Mouse (Mus musculus): ENCODE measurements around the gene Dok5.
A peak's percentile ranks its signal among the peaks of the same experiment; 100 is the strongest.

Dok5 gene

DNA sequence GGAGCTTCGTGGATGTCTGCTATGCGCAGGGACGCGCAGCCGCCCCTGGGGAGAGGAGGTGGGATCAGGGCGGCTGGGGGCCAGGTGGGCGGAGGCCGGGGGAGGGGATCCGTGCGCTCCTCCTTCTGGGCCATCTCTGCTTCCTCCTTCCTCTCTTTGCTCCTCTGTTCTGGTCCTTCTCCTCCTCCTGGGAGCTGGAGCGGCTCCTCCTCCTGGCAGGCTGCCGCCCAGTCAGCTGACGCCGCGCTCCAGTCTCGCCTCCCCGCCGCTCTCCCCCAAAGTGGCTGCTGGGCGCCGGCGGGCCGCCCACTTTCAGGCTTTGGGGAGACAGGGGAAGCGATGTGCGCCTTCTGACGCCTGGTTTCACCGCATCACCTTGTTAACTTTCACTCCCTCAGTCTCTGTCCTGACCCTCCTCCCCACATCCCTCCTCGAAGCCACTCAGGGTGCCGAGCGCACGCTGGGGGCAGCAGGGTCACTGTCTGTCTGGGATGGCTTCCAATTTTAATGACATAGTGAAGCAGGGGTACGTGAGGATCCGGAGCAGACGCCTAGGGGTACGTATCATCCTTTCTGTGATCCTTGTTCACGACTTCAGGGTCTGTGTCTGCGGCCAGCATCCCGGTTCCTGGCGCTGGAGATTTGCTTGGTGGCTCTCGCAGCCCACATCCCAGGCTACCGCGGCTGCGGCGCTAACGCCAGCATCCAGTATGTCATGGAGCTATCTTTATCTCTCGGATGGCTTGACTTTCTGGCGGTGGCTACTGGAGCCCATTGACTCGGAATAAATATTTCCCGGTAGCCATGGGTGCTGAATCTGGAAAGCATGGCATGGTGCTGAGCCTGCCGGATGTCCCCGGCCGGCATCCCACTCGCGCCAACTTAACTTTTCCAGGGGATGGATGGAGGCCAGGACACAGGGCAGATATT is at the start of gene Dok5:
Dok5 (plus strand) TSS at position 176 of the 930 bp plus-strand sequence.
- DNase-seq, result peak; percentile 45 to 66

GRCm38 (mm10) chr2:170683385-170683784 is 48.2 kb upstream of the Dok5 start:
- no peak for DNase-seq

GRCm38 (mm10) chr2:170695071-170695936 is 36.3 kb upstream of the Dok5 start:
- no peak for DNase-seq

- DNase-seq, result no peak
Observed at GRCm38 (mm10) chr2:170695937-170696510, 35.6 kb upstream of the Dok5 start.

DNA sequence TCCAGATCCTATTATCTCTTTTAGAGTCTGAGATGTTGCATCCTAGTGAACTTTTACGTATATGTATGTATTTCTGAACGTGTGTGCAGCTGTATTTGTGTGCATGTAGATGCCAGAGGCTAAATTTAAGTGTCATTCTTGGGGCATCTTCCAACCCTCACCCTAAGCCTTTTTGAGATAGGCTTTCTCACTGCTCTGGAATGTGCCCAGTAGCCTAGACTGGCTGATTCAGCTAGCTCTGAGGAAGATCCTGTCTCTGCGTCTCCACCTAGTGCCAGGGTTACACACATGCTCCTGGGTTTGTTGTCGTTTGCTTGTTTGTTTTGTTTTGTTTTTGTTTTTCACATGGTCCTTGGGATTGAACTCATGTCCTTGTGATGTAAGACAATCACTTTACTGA is 31.1 kb upstream of the Dok5 start:
- DNase-seq, result no peak

DNA sequence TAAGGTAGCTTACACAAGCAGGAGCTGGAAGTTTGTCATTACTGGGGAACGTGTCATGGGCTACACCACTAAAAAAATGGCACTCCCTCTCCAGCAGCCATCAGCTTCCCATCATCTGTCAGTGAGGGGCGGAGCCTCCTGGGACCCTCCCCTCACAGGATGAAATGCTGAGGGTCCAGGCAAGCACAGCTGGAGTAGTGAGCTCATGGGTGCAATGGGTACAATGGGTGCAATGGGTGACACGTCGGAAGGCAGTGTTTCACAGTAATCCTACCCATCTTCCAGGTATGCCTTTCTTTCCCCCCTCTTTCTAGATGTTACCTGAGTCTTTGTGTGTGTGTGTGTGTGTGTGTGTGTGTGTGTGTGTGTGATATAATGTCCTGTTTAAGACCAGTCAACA is 25.1 kb upstream of the Dok5 start:
- DNase-seq, result no peak

DNA sequence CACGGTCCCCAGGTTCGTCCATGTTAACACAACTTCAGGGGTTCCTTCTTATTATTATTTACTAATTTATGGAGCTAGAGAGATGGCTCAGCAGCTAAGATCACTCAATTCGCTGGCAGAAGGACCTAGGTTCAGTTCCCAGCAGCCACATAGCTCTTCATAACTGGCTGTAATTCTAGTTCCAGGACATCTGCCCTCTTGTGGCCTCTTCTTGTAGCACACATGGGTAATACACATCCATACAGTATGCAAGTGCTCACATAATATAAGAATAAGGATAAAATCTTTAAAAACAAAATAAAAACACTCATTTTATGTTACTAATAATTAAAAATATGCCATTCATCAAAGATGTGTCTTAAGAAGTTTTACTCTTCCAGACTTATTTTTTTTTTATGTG is 23.9 kb upstream of the Dok5 start:
- DNase-seq, result peak in 1 of 2 experiments; percentile 22

GRCm38 (mm10) chr2:170708901-170709300 is 22.7 kb upstream of the Dok5 start:
- no peak for DNase-seq

GRCm38 (mm10) chr2:170712658-170713285 is 18.8 kb upstream of the Dok5 start:
- no peak for DNase-seq

DNA sequence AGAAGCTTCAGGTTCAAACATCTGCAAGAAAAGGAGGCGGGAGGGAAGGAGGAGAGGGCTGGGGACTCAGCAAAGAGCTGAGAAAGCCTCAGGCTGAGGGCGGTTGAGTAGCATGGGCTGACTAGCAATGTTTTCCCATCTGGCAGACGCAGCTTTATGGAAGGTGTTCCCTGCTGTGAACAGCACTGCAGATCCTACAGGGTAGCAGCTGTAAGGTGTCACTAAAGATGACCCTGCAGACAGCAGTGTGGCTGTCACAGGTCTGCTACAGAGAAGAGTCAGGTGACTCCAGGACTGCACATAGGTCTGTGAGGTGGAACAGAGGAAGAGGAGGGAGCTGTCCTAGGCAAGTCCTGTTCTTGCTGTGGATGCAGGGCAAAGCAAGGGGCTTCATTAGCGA is 11.2 kb upstream of the Dok5 start:
- no peak for DNase-seq

DNA sequence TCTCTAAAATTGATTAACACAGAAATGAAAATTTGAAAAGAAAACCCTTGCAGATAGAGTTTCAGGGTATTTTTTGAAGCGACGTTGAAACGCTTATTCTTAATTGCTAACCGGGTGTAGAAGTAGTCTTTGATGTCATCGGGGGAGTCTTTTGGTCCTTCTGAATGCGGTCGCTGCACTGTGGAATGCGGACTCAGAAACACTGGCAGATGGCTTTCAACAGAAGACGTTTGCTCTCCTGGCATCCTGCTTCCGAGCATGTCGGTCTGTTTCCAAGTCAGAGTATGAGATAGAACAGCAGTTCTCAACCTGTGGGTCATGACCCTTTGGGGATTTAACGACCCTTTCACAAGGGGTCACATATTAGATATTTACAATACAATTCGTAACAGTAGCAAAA is 7.5 kb upstream of the Dok5 start:
- no peak for DNase-seq

- DNase-seq, result no peak
Observed at GRCm38 (mm10) chr2:170724716-170725115, 6.9 kb upstream of the Dok5 start.

DNA sequence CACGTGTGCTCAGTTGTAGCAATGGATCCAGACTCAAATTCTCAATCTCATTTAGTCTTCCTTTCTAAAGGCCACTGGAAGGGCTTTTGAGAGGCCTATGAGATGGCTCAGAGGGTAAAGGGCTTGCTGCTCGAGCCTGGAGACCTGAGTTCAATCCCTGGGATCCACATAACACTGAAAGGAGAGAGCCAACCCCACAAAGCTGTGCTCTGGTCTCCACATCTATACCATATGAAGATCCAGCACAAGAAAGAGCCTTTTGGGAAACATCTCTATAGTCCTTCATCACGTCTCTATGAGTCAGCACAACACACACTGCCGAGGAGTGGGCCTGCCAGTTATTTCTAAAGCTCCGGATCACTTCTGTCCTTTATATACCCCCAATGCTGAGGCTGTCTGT is 5.8 kb upstream of the Dok5 start:
- no peak for DNase-seq

- DNase-seq, result no peak
Observed at GRCm38 (mm10) chr2:170726996-170727710, 4.5 kb upstream of the Dok5 start.

GRCm38 (mm10) chr2:170728864-170729263 is 2.7 kb upstream of the Dok5 start:
- DNase-seq, result no peak

DNA sequence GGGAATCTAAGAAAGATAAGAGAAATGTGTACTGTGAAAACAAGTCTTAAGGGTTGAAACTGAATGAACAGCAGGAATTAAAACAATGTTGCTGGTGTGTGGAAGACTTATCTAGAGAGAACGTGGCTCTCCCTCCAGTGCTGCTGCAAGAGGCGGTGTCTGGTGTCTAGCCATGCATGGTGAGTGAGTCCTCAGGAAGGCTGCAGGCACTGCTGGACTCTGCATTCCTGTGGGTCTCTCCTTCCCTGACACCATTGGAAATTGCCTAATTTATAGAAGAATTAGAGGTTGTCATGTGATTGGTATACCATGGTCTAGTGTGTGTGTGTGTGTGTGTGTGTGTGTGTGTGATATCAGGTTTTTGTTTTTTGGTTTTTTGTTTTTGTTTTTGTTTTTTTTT is 1.9 kb upstream of the Dok5 start:
- no peak for DNase-seq

GRCm38 (mm10) chr2:170730136-170730535 is 1.5 kb upstream of the Dok5 start:
- DNase-seq, result no peak

GRCm38 (mm10) chr2:170730781-170731180 is 826 bp upstream of the Dok5 start:
- no peak for DNase-seq

DNA sequence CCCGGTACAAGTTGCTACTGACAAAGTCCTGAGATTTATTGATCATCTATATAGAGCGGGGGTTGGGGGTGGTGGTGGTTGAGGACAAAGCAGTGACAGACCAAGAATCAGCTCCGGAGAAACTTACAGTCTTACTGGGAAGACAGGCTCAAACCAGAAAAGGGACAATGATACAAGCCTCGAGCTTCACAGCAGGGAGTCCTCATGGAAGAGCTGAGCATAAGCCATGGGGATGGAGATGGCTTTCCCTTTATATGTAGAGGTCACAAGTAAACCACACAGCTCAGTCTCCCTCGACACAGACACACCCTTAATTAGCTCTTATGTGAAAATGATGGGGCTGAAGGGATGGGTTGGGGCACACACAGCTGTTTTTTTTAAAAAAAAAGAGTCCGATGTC is 402 bp upstream of the Dok5 start:
- no peak for DNase-seq

GRCm38 (mm10) chr2:170733671-170734070 is 2.1 kb downstream of the Dok5 start:
- no peak for DNase-seq

DNA sequence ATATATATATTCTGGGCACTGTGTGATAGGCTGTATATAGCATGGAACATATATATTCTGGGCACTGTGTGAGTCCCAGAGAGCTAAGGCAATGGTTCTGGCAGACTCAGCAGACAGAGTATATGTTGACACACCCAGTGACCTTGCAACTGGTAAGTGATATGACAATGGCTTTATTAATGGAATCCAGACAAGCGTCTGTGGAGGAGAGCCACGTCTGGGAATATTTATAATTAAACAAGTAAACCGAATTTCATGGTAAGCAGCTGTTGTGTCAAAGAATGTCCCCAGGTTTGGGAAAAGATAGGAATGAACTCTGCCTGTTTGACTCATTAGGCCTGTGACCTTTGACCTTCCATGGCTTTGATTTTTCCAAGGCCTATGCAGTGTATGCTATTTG is 2.8 kb downstream of the Dok5 start:
- DNase-seq, result no peak

DNA sequence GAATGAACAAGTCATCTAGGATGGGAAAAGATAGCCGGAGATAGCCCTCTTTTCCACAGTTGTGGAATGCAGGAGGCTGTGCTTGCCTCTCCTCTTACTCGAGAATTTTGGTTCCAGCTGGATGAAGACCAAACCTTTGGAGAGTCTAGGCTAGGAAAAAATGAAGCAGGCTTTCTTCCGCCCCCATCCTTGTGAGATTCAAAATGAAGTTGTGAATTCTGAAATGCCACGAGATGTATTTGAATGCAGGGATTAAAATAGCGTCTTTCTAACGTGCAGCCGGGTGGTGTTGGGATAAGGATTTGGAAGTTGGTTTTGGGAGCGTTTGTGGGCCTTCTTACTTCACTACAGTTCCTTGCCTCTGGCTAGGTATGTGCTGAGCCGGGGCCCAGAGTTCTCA is 6.8 kb downstream of the Dok5 start:
- no peak for DNase-seq
